Mouse (Mus musculus) midbrain, embryonic 14.5 days (tissue): ENCODE measurements around the gene Zfp955a. TPM values are rescaled to one million over a fixed set of nuclear protein-coding genes. Genes with fewer than 3 reads are reported as not detected.
A peak's percentile ranks its signal among the peaks of the same experiment; 100 is the strongest.
"Not testable (repeated sequence)": the region's sequence is repeated elsewhere in the genome, so short reads cannot be mapped to it uniquely, and the experiment has no call there.

Experiments used
- ATAC-seq: fragments of 200-750 bp; cut with Nextera tagmentation; 2 replicates; pipeline ENCODE4 v1.8.0; 2017; ENCODE audit warnings: moderate number of reproducible peaks, moderate library complexity; ENCODE audit not compliant: low FRiP score, low TSS enrichment
- DNase-seq: peaks from one replicate; pipeline ENCODE4 v3.0.0-alpha.2; 2015
- H3K27ac ChIP-seq: fragments of 300-500 bp; sonication (generic); replicated peaks from 2 replicates; pipeline ENCODE4 v1.5.1; 2014; ENCODE audit warnings: mild to moderate bottlenecking, low read depth, low read length, moderate library complexity
- H3K27me3 ChIP-seq: fragments of 300-500 bp; sonication (generic); 2 replicates; pipeline ENCODE4 v1.6.1; 2014; ENCODE audit warnings: low read length, control low read depth, mixed read lengths; ENCODE audit not compliant: control insufficient read depth, insufficient read depth
- H3K36me3 ChIP-seq: fragments of 300-500 bp; sonication (generic); 2 replicates; pipeline ENCODE4 v1.6.1; 2014; ENCODE audit warnings: low read length, control low read depth; ENCODE audit not compliant: control insufficient read depth, insufficient read depth
- H3K4me1 ChIP-seq: fragments of 300-500 bp; sonication (generic); 2 replicates; pipeline ENCODE4 v1.6.1; 2014; ENCODE audit warnings: mild to moderate bottlenecking, antibody characterized with exemption, low read length, control low read depth; ENCODE audit not compliant: control insufficient read depth, insufficient read depth
- H3K4me2 ChIP-seq: fragments of 300-500 bp; sonication (generic); 2 replicates; pipeline ENCODE4 v1.6.1; 2014; ENCODE audit warnings: mild to moderate bottlenecking, low read length, moderate library complexity
- H3K4me3 ChIP-seq: fragments of 300-500 bp; sonication (generic); replicated peaks from 2 replicates; pipeline ENCODE4 v1.5.1; 2014; ENCODE audit warnings: low read depth, low read length
- H3K9ac ChIP-seq: fragments of 300-500 bp; sonication (generic); replicated peaks from 2 replicates; pipeline ENCODE4 v1.6.1; 2014; ENCODE audit warnings: mild to moderate bottlenecking, low read length, moderate library complexity
- H3K9me3 ChIP-seq: fragments of 300-500 bp; sonication (generic); 2 replicates; pipeline ENCODE4 v1.6.1; 2016; ENCODE audit warnings: low read length, control low read depth, mixed read lengths; ENCODE audit not compliant: control insufficient read depth
- WGBS: fragments of 180-500 bp; shearing (Covaris S2); extraction: QIAGEN DNeasy Blood & Tissue Kit; methylation state at CpG from one replicate; pipeline ENCODE4 v1.1.7; 2014; 5-methylcytosine and 5-hydroxymethylcytosine counted together
- polyA plus RNA-seq: library from polyadenylated mRNA; unstranded; fragments of >200 nt; fragmentation: Nextera tagmentation; extraction: Ambion mirVana; gene quantifications from 2 replicates; pipeline ENCODE4 v1.2.1, GENCODE M21; 2014

The Zfp955a gene
- polyA plus RNA-seq = 30.4 and 33.8 TPM in 2 replicates

- DNase-seq, H3K9ac ChIP-seq, H3K36me3 ChIP-seq, H3K27ac ChIP-seq, H3K9me3 ChIP-seq, H3K4me1 ChIP-seq, H3K4me3 ChIP-seq, H3K27me3 ChIP-seq: not testable (repeated sequence)
- WGBS = 43% methylated on average over 1 of the region's 34 CpGs
- ATAC-seq = peak; percentile 97
- 0 out of 2 replicates have a peak within 1 kb of the TSS, but pooled peaks have one; percentile 6 for H3K4me2 ChIP-seq
Observed at GRCm38 (mm10) chr17:33254530-33255318, at the start of gene Zfp955a. Zfp955a (minus strand) TSS chr17:33255145.

- not testable (repeated sequence) for ATAC-seq, H3K9ac ChIP-seq, H3K9me3 ChIP-seq, H3K27me3 ChIP-seq, H3K27ac ChIP-seq, H3K4me3 ChIP-seq, H3K36me3 ChIP-seq, DNase-seq, H3K4me1 ChIP-seq
- no CpG with 5 or more reads among the region's 9 CpGs for WGBS
- peak overlapping the region; percentile 30 for H3K4me2 ChIP-seq
Observed at GRCm38 (mm10) chr17:33289876-33290149, 34.9 kb upstream of the Zfp955a start.

- H3K4me2 ChIP-seq = peak within 1 kb of the TSS; percentile 30
- WGBS = no CpG with 5 or more reads among the region's 25 CpGs
- H3K4me1 ChIP-seq, H3K36me3 ChIP-seq, H3K27me3 ChIP-seq, DNase-seq, H3K9me3 ChIP-seq, H3K4me3 ChIP-seq, H3K27ac ChIP-seq, H3K9ac ChIP-seq: not testable (repeated sequence)
- ATAC-seq = peak; percentile 99
Observed at GRCm38 (mm10) chr17:33289039-33289875, 34.3 kb upstream of the Zfp955a start, which contains the start of gene Zfp955b. Zfp955b (plus strand) TSS chr17:33289544.

GRCm38 (mm10) chr17:33268907-33269306, 14.0 kb upstream of the Zfp955a start:
- ATAC-seq = no peak
- WGBS = 86% methylated on average over 9 of the region's 9 CpGs
- no peaks in the 10 kb centered on the region for H3K27me3 ChIP-seq

GRCm38 (mm10) chr17:33264376-33264775, 9.4 kb upstream of the Zfp955a start, which contains the start of gene Olfr63:
Olfr63 (plus strand) TSS chr17:33264676.
- Histone ChIP-seq H3K36me3 (no peaks in the 10 kb centered on the region), H3K4me3 (no peak within 1 kb of the TSS), H3K4me1 (no peaks in the 10 kb centered on the region), H3K27ac (no peak within 1 kb of the TSS), H3K4me2 (no peak within 1 kb of the TSS), H3K9me3 (no peaks in the 10 kb centered on the region), H3K27me3 (no peaks in the 10 kb centered on the region), H3K9ac (no peak within 1 kb of the TSS)
- DNase-seq (no peak), ATAC-seq (no peak)
- 77% methylated on average over 1 of the region's 1 CpGs for WGBS

More at GRCm38 (mm10) chr17:33268907-33269306, 14.0 kb upstream of the Zfp955a start:
- no peaks in the 10 kb centered on the region for H3K36me3 ChIP-seq
- H3K9ac ChIP-seq = no peak overlapping the region
- DNase-seq = no peak
- H3K4me3 ChIP-seq = no peak overlapping the region
- no peak overlapping the region for H3K4me2 ChIP-seq
- H3K27ac ChIP-seq = no peak overlapping the region
- no peaks in the 10 kb centered on the region for H3K9me3 ChIP-seq
- H3K4me1 ChIP-seq = no peaks in the 10 kb centered on the region

- not testable (repeated sequence) for H3K9me3 ChIP-seq, H3K27me3 ChIP-seq, DNase-seq, H3K4me1 ChIP-seq, H3K4me3 ChIP-seq, H3K27ac ChIP-seq, H3K4me2 ChIP-seq, H3K36me3 ChIP-seq, H3K9ac ChIP-seq
- no CpG with 5 or more reads among the region's 2 CpGs for WGBS
- 0 out of 2 replicates have a peak, but pooled peaks have one; percentile 17 for ATAC-seq
Observed at GRCm38 (mm10) chr17:33255319-33255657, 343 bp upstream of the Zfp955a start.

GRCm38 (mm10) chr17:33236646-33237045, 18.3 kb downstream of the Zfp955a start:
- H3K9me3 ChIP-seq, H3K9ac ChIP-seq, H3K27me3 ChIP-seq, H3K4me3 ChIP-seq, H3K4me2 ChIP-seq, H3K4me1 ChIP-seq, DNase-seq, H3K27ac ChIP-seq, ATAC-seq: not testable (repeated sequence)
- H3K36me3 ChIP-seq = peaks cover 14% of the 10 kb centered on the region
- 91% methylated on average over 1 of the region's 1 CpGs for WGBS

GRCm38 (mm10) chr17:33221590-33221989, 33.4 kb downstream of the Zfp955a start, which contains the start of gene Olfr1564:
Olfr1564 (minus strand) TSS chr17:33221690.
- H3K4me1 ChIP-seq = no peaks in the 10 kb centered on the region
- H3K4me2 ChIP-seq = no peak within 1 kb of the TSS
- no peak within 1 kb of the TSS for H3K4me3 ChIP-seq
- WGBS = 83% methylated on average over 2 of the region's 2 CpGs
- H3K9ac ChIP-seq = no peak within 1 kb of the TSS
- no peak for DNase-seq
- ATAC-seq = no peak
- no peak within 1 kb of the TSS for H3K27ac ChIP-seq
- no peaks in the 10 kb centered on the region for H3K36me3 ChIP-seq
- H3K27me3 ChIP-seq = no peaks in the 10 kb centered on the region
- peaks cover 13% of the 10 kb centered on the region for H3K9me3 ChIP-seq
